Mouse (Mus musculus) kidney, postnatal 25 days (tissue): ENCODE measurements at regions not wholly inside any gene's neighbourhood (a gene's known extent, or its start where the extent isn't known, plus 50 kb on each side); places are given as distances from the start of the nearest gene placed in this dataset.

ENCODE experiments used
- DNase-seq, 2 experiments: peaks; one replicate each; pipeline ENCODE4 v3.0.0; 2021; ENCODE audit warnings: mixed read lengths in 2 of 2

- DNase-seq = no peak
Observed at GRCm38 (mm10) chr1:106483008-106483407, 231.1 kb downstream of the Bcl2 start.

- DNase-seq = peak; percentile 30 to 54
Observed at GRCm38 (mm10) chr1:106477670-106478355, 236.3 kb downstream of the Bcl2 start.

GRCm38 (mm10) chr1:106468021-106468420 lies 246.1 kb downstream of the Bcl2 start:
- DNase-seq = no peak

GRCm38 (mm10) chr1:106466644-106467043 lies 247.4 kb downstream of the Bcl2 start:
- no peak for DNase-seq

- DNase-seq = no peak
Observed at GRCm38 (mm10) chr1:106465977-106466302, 248.1 kb downstream of the Bcl2 start.

- DNase-seq = no peak
Observed at GRCm38 (mm10) chr1:106465243-106465976, 248.7 kb downstream of the Bcl2 start.

- DNase-seq = no peak
Observed at GRCm38 (mm10) chr1:106464726-106465125, 249.3 kb downstream of the Bcl2 start.

GRCm38 (mm10) chr1:106462595-106462994 lies 251.5 kb downstream of the Bcl2 start:
- no peak for DNase-seq

- DNase-seq = no peak
Observed at GRCm38 (mm10) chr1:106462112-106462511, 252.0 kb downstream of the Bcl2 start.

GRCm38 (mm10) chr1:106460957-106461356 lies 253.1 kb downstream of the Bcl2 start:
- no peak for DNase-seq

GRCm38 (mm10) chr1:106449795-106450194 lies 264.3 kb downstream of the Bcl2 start:
- DNase-seq = no peak
